Mouse (Mus musculus) forebrain, embryonic 10.5 days (tissue): ENCODE results near the gene Zfp57. TPM values are rescaled to one million over a fixed set of nuclear protein-coding genes. Genes with fewer than 3 reads are reported as not detected.

Source experiments
- DNase-seq: peaks from one replicate; pipeline ENCODE4 v3.0.0-alpha.2; 2017; ENCODE audit warnings: low spot score; ENCODE audit errors: extremely low spot score
- H3K27ac ChIP-seq: fragments of 300-500 bp; sonication (generic); 2 replicates; pipeline ENCODE4 v1.5.1; 2016; ENCODE audit warnings: mild to moderate bottlenecking
- H3K27me3 ChIP-seq: fragments of 300-500 bp; sonication (generic); 2 replicates; pipeline ENCODE4 v1.6.1; 2016; ENCODE audit warnings: mild to moderate bottlenecking; ENCODE audit not compliant: poor library complexity, severe bottlenecking
- H3K36me3 ChIP-seq: fragments of 300-500 bp; sonication (generic); replicated peaks from 2 replicates; pipeline ENCODE4 v1.6.1; 2016; ENCODE audit warnings: mild to moderate bottlenecking, moderate library complexity
- H3K4me1 ChIP-seq: fragments of 300-500 bp; sonication (generic); 2 replicates; pipeline ENCODE4 v1.6.1; 2016
- H3K4me3 ChIP-seq: fragments of 300-500 bp; sonication (generic); 2 replicates; pipeline ENCODE4 v1.5.1; 2016; ENCODE audit warnings: mild to moderate bottlenecking, moderate library complexity
- H3K9me3 ChIP-seq: fragments of 300-500 bp; sonication (generic); 2 replicates; pipeline ENCODE4 v1.6.1; 2016; ENCODE audit warnings: mild to moderate bottlenecking, moderate library complexity
- WGBS: fragments of 180-500 bp; shearing (Covaris S2); methylation state at CpG from one replicate; pipeline ENCODE4 v1.1.7; 2016; 5-methylcytosine and 5-hydroxymethylcytosine counted together
- polyA plus RNA-seq: library from polyadenylated mRNA; unstranded; fragments of >200 nt; fragmentation: Nextera tagmentation; extraction: Ambion mirVana; gene quantifications from 2 replicates; pipeline ENCODE4 v1.2.1, GENCODE M21; 2016

Zfp57 gene
- polyA plus RNA-seq, 1 experiment from 2014 or later: 81.0 TPM

DNA sequence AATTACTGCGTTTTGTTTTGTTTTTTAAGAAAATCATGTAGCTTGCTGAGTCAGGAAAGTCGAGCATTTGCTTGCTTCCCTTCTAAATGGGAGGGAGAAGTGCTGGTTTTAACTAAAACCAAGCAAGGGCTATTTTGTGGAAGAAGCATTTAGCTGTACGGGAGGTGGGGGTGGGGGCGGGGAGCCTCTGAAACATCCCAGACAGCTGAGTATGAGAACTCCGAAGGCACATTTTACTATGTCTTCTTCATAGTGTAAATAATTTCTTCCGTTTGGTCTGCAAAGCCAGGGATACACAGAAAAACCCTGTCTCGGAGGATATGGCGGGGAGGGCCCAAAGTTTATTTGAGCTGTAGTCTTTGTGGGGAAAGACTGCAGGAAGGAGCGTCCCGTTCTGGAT is 27.2 kb downstream of the Zfp57 start:
- no peak for DNase-seq
- Histone ChIP-seq H3K4me1 (peaks cover 17% of the 10 kb centered on the region), H3K27ac (peak overlapping the region; percentile 95), H3K27me3 (no peaks in the 10 kb centered on the region), H3K9me3 (no peaks in the 10 kb centered on the region), H3K36me3 (no peaks in the 10 kb centered on the region), H3K4me3 (peak overlapping the region; percentile 48)
- 3% methylated on average over 10 of the region's 10 CpGs for WGBS

DNA sequence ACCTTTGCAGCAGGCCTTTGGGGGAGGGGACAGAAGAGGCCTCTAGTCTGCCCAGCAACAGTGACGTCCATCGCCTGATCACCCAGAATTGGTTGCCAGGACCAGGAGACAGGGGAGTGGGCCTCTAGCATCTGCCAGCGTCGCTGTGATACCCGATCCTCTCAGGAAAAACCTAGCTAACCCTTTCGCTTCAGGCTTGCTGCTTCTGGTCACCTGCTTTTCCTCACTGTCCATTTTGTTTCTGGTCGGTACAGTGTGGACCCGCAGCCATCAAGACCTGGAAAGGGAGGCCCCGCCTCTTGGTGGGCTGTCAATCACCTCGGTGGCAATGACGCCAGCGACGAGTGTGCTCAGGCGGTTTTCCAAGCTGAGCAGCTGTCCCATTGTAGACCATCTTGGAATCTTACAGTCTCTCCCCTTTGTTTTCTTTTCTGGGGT is 27.7 kb downstream of the Zfp57 start:
- Histone ChIP-seq H3K27me3 (no peaks in the 10 kb centered on the region), H3K4me1 (peaks cover 17% of the 10 kb centered on the region), H3K4me3 (peak overlapping the region; percentile 48), H3K27ac (peak overlapping the region; percentile 95), H3K36me3 (no peaks in the 10 kb centered on the region), H3K9me3 (no peaks in the 10 kb centered on the region)
- WGBS: under 1% methylated on average over 14 of the region's 14 CpGs
- peak; percentile 95 for DNase-seq

DNA sequence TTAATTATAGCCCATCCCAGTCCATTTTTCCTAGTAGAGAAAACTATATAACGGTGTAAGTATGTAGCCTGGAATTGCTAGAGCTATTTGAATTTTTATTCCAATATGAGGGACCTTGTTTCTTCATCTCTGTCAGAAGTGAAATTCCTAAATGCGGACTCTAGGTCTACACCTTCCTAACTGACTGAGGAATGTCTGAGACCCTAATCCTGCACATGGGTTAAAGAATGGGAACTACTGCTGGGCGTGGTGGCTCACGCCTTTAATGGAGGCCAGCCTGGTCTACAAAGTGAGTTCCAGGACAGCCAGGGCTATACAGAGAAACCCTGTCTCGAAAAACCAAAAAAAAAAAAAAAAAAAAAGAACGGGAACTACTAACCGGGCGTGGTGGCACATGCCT is 28.2 kb downstream of the Zfp57 start:
- H3K27me3 ChIP-seq: no peaks in the 10 kb centered on the region
- H3K4me3 ChIP-seq: peak overlapping the region; percentile 48
- no peak for DNase-seq
- peak overlapping the region; percentile 95 for H3K27ac ChIP-seq
- no peaks in the 10 kb centered on the region for H3K9me3 ChIP-seq
- 70% methylated on average over 8 of the region's 8 CpGs for WGBS
- no peaks in the 10 kb centered on the region for H3K36me3 ChIP-seq
- peaks cover 17% of the 10 kb centered on the region for H3K4me1 ChIP-seq

DNA sequence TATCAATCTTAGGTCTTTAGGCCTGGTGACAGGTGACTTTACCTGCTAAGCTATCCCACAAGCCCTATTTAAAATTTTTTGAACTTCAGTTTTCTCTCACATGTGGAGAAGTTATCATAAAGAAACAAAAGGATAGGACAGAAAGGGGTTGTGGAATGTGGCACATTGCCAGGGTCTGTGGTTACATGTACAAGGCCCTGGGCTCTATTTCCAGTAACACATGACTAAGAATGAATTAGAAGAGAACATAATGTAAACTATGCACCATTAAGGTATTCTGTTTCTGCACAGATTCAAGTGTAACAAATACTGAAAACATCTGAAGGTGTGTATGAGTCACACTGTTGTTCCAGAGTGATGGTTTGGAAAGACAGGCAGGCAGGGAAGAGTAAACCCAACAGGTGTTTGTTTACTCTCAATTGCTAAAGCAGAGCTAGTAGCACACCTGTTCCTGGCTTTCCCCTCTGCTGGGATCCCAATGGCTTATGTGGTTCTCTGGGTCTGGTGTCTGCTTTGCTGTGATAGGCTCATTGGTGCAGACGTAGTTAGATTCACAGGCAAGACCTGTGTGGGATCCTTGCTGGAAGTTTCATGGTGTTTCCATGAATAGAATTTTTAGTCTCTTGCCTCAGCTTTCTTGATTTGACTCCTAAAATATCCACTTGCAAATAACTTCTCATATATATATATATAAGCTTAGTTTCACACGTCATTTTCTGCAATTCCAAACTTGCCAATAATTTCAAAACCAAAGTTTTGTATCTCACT is 38.3 kb downstream of the Zfp57 start:
- Histone ChIP-seq H3K4me3 (no peak overlapping the region), H3K27me3 (no peaks in the 10 kb centered on the region), H3K36me3 (no peaks in the 10 kb centered on the region), H3K9me3 (no peaks in the 10 kb centered on the region), H3K27ac (no peak overlapping the region), H3K4me1 (no peaks in the 10 kb centered on the region)
- WGBS: 82% methylated on average over 2 of the region's 2 CpGs
- no peak for DNase-seq

DNA sequence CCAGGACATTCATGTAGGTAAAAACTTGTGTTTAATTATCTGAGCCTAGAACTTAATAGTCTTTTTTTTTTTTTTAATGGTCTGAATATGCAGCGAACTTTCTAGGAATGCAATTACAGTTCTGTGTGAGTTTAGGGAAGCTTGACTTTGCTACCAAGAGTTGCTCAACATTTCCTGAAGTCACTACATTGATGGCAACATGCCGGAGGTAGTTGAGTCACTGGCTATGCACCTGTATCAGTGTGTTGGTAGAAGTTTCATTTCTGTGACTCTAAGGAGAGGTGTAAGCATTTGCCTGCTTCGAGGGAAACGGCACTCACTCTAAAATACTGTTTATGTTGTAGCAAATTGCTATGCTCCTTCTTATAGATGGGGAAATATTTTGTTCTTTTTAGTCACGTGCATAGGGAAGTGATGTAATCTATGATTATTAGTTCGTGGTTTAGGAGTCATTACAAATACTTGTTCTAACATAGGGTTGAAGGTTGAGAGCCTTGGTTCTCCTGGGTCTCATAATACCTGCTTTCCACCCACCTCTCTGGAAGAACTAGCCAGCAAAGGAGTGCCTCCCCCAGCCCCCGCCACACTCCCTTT is 43.8 kb downstream of the Zfp57 start:
- peaks cover 41% of the 10 kb centered on the region for H3K4me1 ChIP-seq
- no peaks in the 10 kb centered on the region for H3K9me3 ChIP-seq
- peak overlapping the region; percentile 93 for H3K4me3 ChIP-seq
- WGBS: 86% methylated on average over 7 of the region's 7 CpGs
- H3K27ac ChIP-seq: peak overlapping the region; percentile 96
- peaks cover 30% of the 10 kb centered on the region for H3K27me3 ChIP-seq
- no peaks in the 10 kb centered on the region for H3K36me3 ChIP-seq
- no peak for DNase-seq

DNA sequence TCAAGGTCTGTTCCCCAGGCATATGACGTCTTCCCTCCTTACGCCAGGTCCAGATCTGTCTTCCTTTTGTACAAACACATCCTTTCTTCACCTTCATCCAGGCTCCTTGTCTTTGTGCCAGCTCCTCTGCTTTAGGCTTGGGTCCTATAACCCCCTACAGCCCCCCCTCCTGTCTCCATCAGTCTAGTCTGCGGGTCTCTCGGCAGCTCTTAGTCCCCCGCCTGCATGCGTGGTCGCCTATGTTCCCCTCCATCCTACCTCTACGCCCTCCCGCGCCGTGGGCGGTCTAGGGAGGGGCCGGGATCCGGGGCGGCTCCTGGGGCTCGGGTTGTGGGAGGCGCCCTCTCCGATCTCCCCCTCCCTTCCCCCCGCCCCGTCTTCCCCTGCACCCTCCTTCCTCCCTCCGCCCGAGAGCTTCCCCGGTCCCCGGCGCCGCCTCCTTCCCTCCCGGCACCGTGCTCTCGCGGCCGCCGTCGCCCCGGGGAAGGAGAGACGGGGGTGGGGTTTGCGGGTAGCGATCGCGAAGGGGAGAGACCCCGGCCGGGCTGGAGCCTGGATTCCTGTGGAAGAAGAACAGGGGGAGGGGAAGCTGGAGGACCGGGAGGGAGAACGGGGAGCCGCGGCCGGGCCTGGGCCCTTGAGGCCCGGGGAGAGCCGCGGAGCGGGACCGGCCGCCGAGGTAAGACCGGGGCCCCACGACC is 44.8 kb downstream of the Zfp57 start, which contains the start of gene Gabbr1:
Gabbr1 (plus strand) TSS at position 356 of the 701 bp plus-strand sequence.
- DNase-seq: peak; percentile 82
- H3K27me3 ChIP-seq: peaks cover 35% of the 10 kb centered on the region
- peak within 1 kb of the TSS; percentile 96 for H3K27ac ChIP-seq
- WGBS: under 1% methylated on average over 53 of the region's 55 CpGs
- peak within 1 kb of the TSS; percentile 93 for H3K4me3 ChIP-seq
- H3K9me3 ChIP-seq: no peaks in the 10 kb centered on the region
- H3K4me1 ChIP-seq: peaks cover 51% of the 10 kb centered on the region
- no peaks in the 10 kb centered on the region for H3K36me3 ChIP-seq

DNA sequence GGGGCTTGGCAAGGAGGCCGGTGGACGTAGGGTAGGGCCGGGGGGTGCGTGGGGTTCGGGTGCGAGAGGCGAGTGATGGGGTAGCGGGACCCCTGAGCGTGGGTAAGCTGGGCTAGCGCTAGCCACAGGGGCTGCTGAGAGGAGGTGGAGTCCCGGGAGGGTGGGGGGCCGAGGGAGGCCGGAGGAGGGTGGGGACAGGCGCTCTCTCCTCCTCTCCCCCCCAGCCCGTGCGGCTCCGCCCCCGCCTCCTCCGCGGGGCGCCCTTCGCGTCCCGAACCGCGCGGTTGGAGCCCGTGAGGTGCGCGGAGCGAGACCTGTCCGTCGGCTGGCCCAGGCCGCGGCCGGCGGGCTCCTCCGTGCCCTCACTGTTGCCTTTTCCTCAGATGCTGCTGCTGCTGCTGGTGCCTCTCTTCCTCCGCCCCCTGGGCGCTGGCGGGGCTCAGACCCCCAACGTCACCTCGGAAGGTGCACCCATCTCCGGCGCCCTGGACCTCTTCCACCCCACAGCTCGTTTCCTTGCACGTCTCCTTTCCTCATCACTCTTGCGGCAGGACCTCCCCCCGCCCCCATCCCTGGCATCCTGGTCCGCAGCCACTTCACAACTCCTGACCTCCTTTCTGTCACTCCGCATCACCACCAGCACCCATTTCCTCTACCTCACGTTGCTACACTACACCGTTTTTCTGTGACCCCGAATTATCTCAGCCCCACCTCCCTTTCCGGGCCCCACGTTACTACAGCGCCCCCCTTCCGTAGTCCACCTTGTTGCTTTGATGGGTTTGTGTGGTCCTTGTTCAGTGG is 45.5 kb downstream of the Zfp57 start:
- DNase-seq: peak; percentile 68
- WGBS: under 1% methylated on average over 56 of the region's 58 CpGs
- H3K4me1 ChIP-seq: peaks cover 58% of the 10 kb centered on the region

DNA sequence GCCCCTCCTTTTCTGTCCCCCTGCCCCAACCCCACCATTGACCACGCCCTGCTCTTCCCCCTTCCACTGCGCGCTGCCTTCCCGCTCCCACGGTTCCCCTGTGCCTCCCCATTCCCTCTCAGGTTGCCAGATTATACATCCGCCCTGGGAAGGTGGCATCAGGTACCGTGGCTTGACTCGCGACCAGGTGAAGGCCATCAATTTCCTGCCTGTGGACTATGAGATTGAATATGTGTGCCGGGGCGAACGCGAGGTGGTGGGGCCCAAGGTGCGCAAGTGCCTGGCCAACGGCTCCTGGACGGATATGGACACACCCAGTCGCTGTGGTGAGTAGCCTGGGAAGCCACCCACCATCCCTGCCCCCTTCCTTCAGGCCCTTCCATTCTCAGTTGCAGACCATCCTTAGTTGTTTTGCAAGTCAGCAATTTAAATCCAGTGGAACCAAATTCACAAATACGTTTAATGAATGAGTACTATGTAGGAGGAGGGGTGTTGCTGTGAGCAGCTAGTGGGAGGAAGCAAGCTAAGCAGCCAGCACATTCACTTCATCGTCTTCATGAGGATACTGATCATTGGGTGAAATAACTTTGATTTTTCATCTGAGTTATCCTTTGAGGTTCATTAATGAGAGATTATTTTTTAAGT is 46.5 kb downstream of the Zfp57 start:
- Histone ChIP-seq H3K4me3 (peak overlapping the region; percentile 93), H3K4me1 (peaks cover 66% of the 10 kb centered on the region), H3K9me3 (no peaks in the 10 kb centered on the region), H3K27ac (no peak overlapping the region), H3K27me3 (peaks cover 35% of the 10 kb centered on the region), H3K36me3 (no peaks in the 10 kb centered on the region)
- DNase-seq: no peak
- 16% methylated on average over 19 of the region's 19 CpGs for WGBS

More for the DNA sequence above, 45.5 kb downstream of the Zfp57 start:
- H3K27ac ChIP-seq: peak overlapping the region; percentile 96
- no peaks in the 10 kb centered on the region for H3K9me3 ChIP-seq
- H3K36me3 ChIP-seq: no peaks in the 10 kb centered on the region
- peak overlapping the region; percentile 93 for H3K4me3 ChIP-seq
- peaks cover 35% of the 10 kb centered on the region for H3K27me3 ChIP-seq

DNA sequence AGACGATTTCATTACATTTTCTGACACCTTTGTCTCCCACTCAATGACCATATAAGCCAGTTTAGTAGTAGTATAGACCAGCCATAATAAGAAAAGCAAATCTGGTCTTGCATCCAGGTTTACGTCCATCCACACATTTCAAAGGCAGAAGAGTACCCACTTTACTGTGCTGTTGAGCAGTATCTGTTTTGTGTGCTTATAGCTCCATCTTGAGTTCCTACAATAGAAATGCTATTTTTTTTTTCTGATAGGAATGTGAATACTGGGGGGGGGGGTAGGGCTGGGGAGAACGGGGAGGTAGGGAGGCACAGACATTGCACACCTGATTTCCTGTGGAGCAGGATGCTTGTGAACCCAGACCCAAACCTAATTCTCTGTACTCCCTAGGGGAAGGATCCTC is 47.0 kb downstream of the Zfp57 start:
- Histone ChIP-seq H3K36me3 (no peaks in the 10 kb centered on the region), H3K27me3 (peaks cover 35% of the 10 kb centered on the region), H3K4me1 (peaks cover 66% of the 10 kb centered on the region), H3K27ac (no peak overlapping the region), H3K9me3 (no peaks in the 10 kb centered on the region), H3K4me3 (no peak overlapping the region)
- no peak for DNase-seq
- WGBS: 39% methylated on average over 3 of the region's 3 CpGs

DNA sequence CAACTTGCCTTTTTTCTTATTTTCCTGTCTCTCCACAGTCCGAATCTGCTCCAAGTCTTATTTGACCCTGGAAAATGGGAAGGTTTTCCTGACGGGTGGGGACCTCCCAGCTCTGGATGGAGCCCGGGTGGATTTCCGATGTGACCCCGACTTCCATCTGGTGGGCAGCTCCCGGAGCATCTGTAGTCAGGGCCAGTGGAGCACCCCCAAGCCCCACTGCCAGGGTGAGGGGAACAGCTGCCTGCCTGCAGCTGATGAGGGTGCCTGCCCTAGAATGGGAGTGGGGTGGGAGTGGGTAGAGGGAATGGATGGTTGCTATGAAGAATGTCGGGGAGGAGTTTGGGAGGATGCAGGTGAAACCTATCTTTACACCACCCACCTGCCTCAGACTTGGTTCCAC is 47.4 kb downstream of the Zfp57 start:
- Histone ChIP-seq H3K27ac (no peak overlapping the region), H3K27me3 (peaks cover 35% of the 10 kb centered on the region), H3K4me3 (no peak overlapping the region), H3K4me1 (peaks cover 69% of the 10 kb centered on the region), H3K9me3 (no peaks in the 10 kb centered on the region), H3K36me3 (peaks cover 2% of the 10 kb centered on the region)
- no peak for DNase-seq
- 60% methylated on average over 7 of the region's 7 CpGs for WGBS

DNA sequence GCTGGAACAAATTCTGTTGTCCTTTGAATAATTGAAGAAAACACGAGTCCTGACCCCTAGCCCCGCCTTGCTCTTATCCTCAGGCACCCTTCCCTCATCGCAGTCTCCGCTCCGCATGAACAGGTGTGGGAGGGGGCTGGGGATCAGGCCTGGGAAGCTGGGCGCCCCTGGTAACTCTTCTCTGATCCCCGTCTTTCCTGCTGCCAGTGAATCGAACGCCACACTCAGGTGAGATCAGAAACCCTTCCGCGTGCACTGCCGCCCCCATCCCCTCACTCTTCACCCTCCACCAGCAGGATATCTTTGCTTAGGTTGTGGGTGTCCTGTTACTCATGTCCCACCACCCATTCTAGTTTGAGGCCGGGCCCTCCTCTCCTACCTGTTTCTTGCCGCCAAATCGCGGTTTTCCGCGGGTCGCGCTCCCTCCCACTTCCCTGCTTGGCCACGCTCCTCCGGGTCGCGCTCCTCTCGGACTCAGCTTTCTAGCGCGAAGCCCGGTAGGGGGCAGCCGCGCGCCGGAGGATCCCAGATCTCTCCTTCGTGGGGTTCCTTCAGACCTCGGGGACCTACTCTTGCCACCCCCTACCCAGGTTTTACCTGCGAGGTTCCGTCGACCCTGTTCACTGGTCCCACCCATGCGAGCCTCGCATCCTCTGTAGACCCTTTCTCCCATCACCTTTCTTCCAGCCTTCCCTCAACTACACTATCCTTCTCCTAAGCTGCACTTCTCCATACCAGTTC is 48.8 kb downstream of the Zfp57 start:
- DNase-seq: peak; percentile 69
- Histone ChIP-seq H3K4me3 (peak overlapping the region; percentile 79), H3K27me3 (peaks cover 35% of the 10 kb centered on the region), H3K9me3 (no peaks in the 10 kb centered on the region), H3K36me3 (peaks cover 16% of the 10 kb centered on the region), H3K4me1 (peaks cover 70% of the 10 kb centered on the region), H3K27ac (peak overlapping the region; percentile 90)
- under 1% methylated on average over 39 of the region's 39 CpGs for WGBS
